In the genomic region with DNA sequence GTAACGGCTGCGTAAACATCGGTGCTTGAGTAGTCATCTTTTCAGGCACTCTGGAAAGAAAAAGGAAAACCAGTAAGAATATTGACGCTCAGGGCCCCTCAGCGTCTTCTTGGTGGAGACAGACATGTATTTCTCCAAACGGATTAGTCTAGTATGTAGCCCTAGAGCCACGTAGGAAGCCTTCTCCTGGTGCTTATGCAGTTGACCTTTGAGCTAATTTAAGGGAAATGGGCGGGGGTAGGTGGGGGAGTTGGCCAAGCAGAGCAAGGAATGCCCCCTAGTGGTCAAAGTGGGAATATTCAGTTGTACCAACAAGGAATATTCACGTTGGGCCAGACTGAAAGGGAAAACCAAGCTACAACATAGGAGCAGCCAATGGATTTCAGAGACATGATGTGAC, we compare ENCODE assay signal across 9 mouse cellular contexts. TPM values are rescaled to one million over a fixed set of nuclear protein-coding genes. Genes with fewer than 3 reads are reported as not detected.
DNase-seq lines count a peak whose midpoint lies in the region; TF ChIP-seq lines count a peak whose summit lies in the region.
"Had no signal": no experiment of that assay in that cellular context is flagged by ENCODE, and none has a peak within 500 bp of the region (broad histone marks: within the 10 kb centered on the region; RNA-seq: fewer than 3 reads in every experiment).

No protein-coding gene starts in this region.

- H3K4me3 ChIP-seq in ES-Bruce4 (ENCODE audit: low read depth, low read length) = no peak overlapping the region; the same call in 1 of the 2 replicates
- H3K4me3 ChIP-seq in small intestine, adult 2 months (ENCODE audit: low read depth, low read length) = no peak overlapping the region
- no peak overlapping the region for H3K4me3 ChIP-seq in forebrain, embryonic 10.5 days
- H3K4me3 ChIP-seq: midbrain, embryonic 12.5 days had no signal

- peak; percentile 54 to 59 for DNase-seq in gastrocnemius, adult 8-10 months (ENCODE audit: low spot score in 2 of 2)
- DNase-seq in gastrocnemius, postnatal 4 days (ENCODE audit: low spot score in 2 of 2) = no peak
- peak; percentile 69 for DNase-seq in embryo, embryonic 11 days
- peak; percentile 79 for DNase-seq in kidney, adult 9 months
- DNase-seq in urinary bladder, adult 2 months (ENCODE audit: low spot score) = no peak
- no peak for DNase-seq in forebrain, embryonic 10.5 days (ENCODE audit: extremely low spot score, low spot score)

- no peaks in the 10 kb centered on the region for H3K9me3 ChIP-seq in ES-Bruce4 (replicated peaks; ENCODE audit: control insufficient read depth, insufficient read depth, low read length, poor library complexity, severe bottlenecking)
- no peaks in the 10 kb centered on the region for H3K9me3 ChIP-seq in forebrain, embryonic 10.5 days
- H3K9me3 ChIP-seq: midbrain, embryonic 12.5 days had no signal

- TF ChIP-seq POLR2A in ES-Bruce4 (IDR thresholded peaks at IDR 0.05; ENCODE audit: insufficient read depth, low read length) = no peak
- TF ChIP-seq POLR2A in small intestine, adult 2 months (IDR thresholded peaks at IDR 0.05; ENCODE audit: low read depth, low read length) = no peak

- TF ChIP-seq CTCF in ES-Bruce4 (IDR thresholded peaks at IDR 0.05; ENCODE audit: low read depth, low read length) = peak; percentile 73
- TF ChIP-seq CTCF in small intestine, adult 2 months (IDR thresholded peaks at IDR 0.05; ENCODE audit: extremely low read depth, insufficient read length, insufficient replicate concordance, low read depth, low read length) = peak; percentile 71; the same call in 1 of the 2 replicates

- no peak overlapping the region for H3K9ac ChIP-seq in ES-Bruce4 (ENCODE audit: low read depth, poor library complexity, severe bottlenecking)
- H3K9ac ChIP-seq: midbrain, embryonic 12.5 days had no signal

- no peaks in the 10 kb centered on the region for H3K36me3 ChIP-seq in ES-Bruce4 (ENCODE audit: control insufficient read depth, insufficient read depth, low read length, poor library complexity, severe bottlenecking)
- H3K36me3 ChIP-seq in small intestine, adult 2 months (ENCODE audit: control insufficient read depth, insufficient read depth, low read length) = no peaks in the 10 kb centered on the region
- no peaks in the 10 kb centered on the region for H3K36me3 ChIP-seq in forebrain, embryonic 10.5 days (replicated peaks)
- H3K36me3 ChIP-seq: midbrain, embryonic 12.5 days had no signal

- H3K27me3 ChIP-seq in ES-Bruce4 (ENCODE audit: control insufficient read depth, insufficient read depth, low read length, poor library complexity, severe bottlenecking) = no peaks in the 10 kb centered on the region
- no peaks in the 10 kb centered on the region for H3K27me3 ChIP-seq in small intestine, adult 2 months (ENCODE audit: control insufficient read depth, insufficient read depth, low read length)
- no peaks in the 10 kb centered on the region for H3K27me3 ChIP-seq in forebrain, embryonic 10.5 days (ENCODE audit: poor library complexity, severe bottlenecking)
- H3K27me3 ChIP-seq: midbrain, embryonic 12.5 days had no signal

- no peaks in the 10 kb centered on the region for H3K4me1 ChIP-seq in ES-Bruce4 (ENCODE audit: control insufficient read depth, insufficient read depth, low read length)
- no peaks in the 10 kb centered on the region; the same call in 1 of the 2 replicates for H3K4me1 ChIP-seq in small intestine, adult 2 months (ENCODE audit: control insufficient read depth, insufficient read depth, insufficient read length, low read length)
- no peaks in the 10 kb centered on the region for H3K4me1 ChIP-seq in forebrain, embryonic 10.5 days
- H3K4me1 ChIP-seq: midbrain, embryonic 12.5 days had no signal

- 0 out of 2 replicates have a peak, but pooled peaks have one; percentile 15 for TF ChIP-seq EP300 in ES-Bruce4 (IDR thresholded peaks at IDR 0.05; ENCODE audit: insufficient read depth, low read depth, low read length)

- H3K27ac ChIP-seq in ES-Bruce4 (ENCODE audit: insufficient read depth, low read length) = no peak overlapping the region
- H3K27ac ChIP-seq in small intestine, adult 2 months (ENCODE audit: insufficient read depth, low read depth, low read length) = no peak overlapping the region
- H3K27ac ChIP-seq in forebrain, embryonic 10.5 days = no peak overlapping the region
- H3K27ac ChIP-seq: midbrain, embryonic 12.5 days had no signal

- 38% methylated on average over 9 of the region's 9 CpGs for WGBS in small intestine, adult 2 months
- WGBS in forebrain, embryonic 10.5 days = 53% methylated on average over 9 of the region's 9 CpGs

RNA-seq across cellular contexts. Expression of gene Ttn, which starts 2.2 kb away (rescaled TPM):
- total RNA-seq in gastrocnemius, adult 8-10 months (2022) = over 10,000 TPM in 1 of 4 experiments, 1,000 to 10,000 TPM in 3; 5,242 to 10,811 (median 7,168) TPM
- total RNA-seq in gastrocnemius, postnatal 4 days (2021) = 1,000 to 10,000 TPM; 3,850 to 4,932 TPM
- polyA plus RNA-seq in ES-Bruce4 (2011; ENCODE audit: insufficient read depth, insufficient read length, low read depth, missing spikeins) = 0.18 and 0.30 TPM in 2 replicates
- polyA plus RNA-seq in small intestine, adult 2 months (2012; rRNA removed) = under 0.01 and 0.01 TPM in 2 replicates
- under 0.01 and 0.03 TPM in 2 replicates for polyA plus RNA-seq in urinary bladder, adult 2 months (2012; rRNA removed)
- polyA plus RNA-seq in forebrain, embryonic 10.5 days (2016; fragmentation: Nextera tagmentation; extraction: Ambion mirVana) = 0.01 and 0.05 TPM in 2 replicates

Comparison
In these comparisons a context has a peak if more than half of its experiments do, and no peak if none do; other contexts are left out.
1. DNase-seq: peak in gastrocnemius, adult 8-10 months (2 of 2), embryo, embryonic 11 days (single experiment) and kidney, adult 9 months (single experiment); none in gastrocnemius, postnatal 4 days (0 of 2), urinary bladder, adult 2 months (single experiment) and forebrain, embryonic 10.5 days (single experiment).